Mouse (Mus musculus): ENCODE measurements around the gene Snx3.

- TF ChIP-seq POLR2A (IDR thresholded peaks at IDR 0.05; ENCODE audit: insufficient read depth, low read depth, low read length), result no peak
- no peak for TF ChIP-seq EP300 (IDR thresholded peaks at IDR 0.05; ENCODE audit: insufficient read depth, low read depth, low read length)
- TF ChIP-seq CTCF (IDR thresholded peaks at IDR 0.05), result no peak
Observed at GRCm38 (mm10) chr10:42492027-42492771, 9.6 kb upstream of the Snx3 start.

Measured in heart, adult 2 months (tissue).